Mouse (Mus musculus) lung, postnatal 0 days (tissue): ENCODE measurements around the gene Cracr2a.

Source experiments
- CTCF ChIP-seq: IDR thresholded peaks from 2 replicates; pipeline ENCODE4 v1.5.1; 2016; ENCODE audit warnings: antibody characterized with exemption, mild to moderate bottlenecking
- EP300 ChIP-seq: IDR thresholded peaks from 2 replicates; pipeline ENCODE4 v1.6.1; 2016; ENCODE audit warnings: antibody characterized with exemption, mild to moderate bottlenecking, control low read depth

DNA sequence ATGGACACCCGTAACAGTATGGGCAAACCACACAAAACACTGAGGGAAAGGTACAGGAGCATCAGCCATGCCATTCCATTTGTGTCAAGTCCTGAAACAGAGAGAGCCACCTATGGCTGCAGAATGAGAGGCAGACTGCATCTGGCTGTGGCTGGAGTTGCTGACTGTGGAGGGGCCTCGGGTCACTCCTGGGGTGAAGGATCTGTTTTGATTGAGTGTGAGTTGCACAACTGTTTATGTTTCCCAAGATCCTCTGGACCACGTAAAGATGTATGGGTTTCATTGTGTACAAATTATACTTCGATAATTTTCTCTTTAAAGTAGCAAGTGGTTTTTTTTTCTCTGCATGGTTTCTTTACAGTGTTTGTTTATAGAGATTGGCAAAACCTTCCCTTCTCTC lies 20.6 kb upstream of the Cracr2a start:
- no peak for TF ChIP-seq CTCF
- TF ChIP-seq EP300, result no peak
